Mouse (Mus musculus) adrenal gland, adult 18-20 months (tissue): ENCODE measurements around the gene Fbxo48. TPM values are rescaled to one million over a fixed set of nuclear protein-coding genes. Genes with fewer than 3 reads are reported as not detected.

Experiments used
- DNase-seq, 2 experiments: peaks; one replicate each; pipeline ENCODE4 v3.0.0; 2021 to 2022; ENCODE audit warnings: low spot score in 2 of 2
- total RNA-seq, 2 experiments: library from RNA; stranded (reverse); gene quantifications; 1 replicate in 1 of 2; 2 replicates in 1 of 2; pipeline ENCODE4 v1.2.3; 2021

Gene Fbxo48
- total RNA-seq, 2 experiments from 2014 or later: 0.32 to 0.33 TPM

DNA sequence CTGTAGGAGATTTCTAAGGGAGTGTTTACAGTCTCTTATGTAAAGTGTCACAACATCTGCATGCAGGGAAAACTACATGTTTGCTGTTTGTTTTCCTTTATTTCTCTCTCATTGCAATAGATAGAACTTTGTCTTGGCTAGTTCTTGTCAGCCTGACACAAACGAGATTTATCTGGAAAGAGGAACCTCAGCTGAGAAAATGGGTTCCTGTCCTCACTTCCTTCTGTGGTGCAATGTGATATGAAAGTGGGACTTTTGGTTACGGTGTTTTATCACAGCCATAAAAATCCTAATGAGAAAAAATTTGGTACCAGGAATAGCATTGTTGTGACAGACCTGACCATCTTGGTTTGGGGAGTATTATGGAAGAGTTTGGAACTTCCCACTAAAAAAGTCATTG, 18.5 kb downstream of the Fbxo48 start:
- DNase-seq: no peak

DNA sequence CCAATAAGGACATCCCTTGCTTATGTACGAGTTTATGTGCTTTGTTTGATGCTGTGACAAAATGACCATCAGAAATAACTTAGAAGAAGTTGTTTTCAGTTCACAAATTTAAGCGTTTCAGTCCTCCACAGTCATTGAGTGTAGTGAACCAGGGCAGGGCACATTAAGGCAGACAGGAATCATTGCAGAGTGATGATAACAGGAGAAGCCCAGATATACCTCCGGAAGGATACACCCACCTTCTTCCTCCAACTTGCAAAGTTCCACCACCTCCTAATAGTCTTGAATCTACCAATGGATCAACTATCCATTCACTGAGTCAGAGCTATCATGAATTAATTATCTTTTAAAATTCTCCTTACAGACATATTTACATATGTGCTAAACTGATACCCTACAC, 20.9 kb downstream of the Fbxo48 start:
- DNase-seq: no peak

DNA sequence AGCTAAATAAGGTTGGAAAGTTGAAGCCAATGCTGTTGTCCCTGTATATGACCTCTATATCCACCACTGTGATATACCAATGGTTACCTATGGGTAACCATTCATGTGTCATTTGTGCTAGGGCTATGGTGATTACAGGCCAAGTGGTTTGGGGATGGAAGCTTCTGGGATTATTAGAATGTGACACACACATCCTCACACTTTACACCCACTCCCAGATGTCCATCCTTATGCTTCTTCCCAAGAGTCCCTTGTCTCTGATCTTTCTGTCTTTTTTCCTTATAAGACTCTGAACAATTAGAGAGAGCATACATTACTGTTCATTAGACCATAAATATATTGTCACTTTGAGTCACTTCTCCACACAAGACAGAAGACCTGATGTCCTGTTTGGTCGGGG, 21.9 kb downstream of the Fbxo48 start:
- no peak for DNase-seq

GRCm38 (mm10) chr11:16976937-16977336, 25.8 kb downstream of the Fbxo48 start:
- DNase-seq: no peak

DNA sequence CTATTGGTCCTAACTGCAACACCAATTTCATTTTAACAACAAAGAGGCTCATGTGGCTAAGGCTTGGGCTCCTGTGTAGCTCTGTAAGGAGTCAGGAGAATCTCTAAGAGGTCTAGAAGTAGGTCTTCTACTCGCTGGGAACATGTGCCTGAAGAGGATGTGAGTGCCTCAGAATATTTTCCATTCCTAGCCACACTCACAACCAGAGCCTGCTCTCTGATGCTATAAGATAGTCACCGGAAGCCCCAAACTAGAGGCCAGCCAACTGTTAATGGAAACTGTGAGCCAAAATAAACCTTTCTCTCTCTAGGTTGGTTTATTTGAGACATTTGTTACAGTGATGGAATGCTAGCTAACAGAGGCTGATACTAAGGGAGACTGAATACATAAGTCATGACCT, 26.4 kb downstream of the Fbxo48 start:
- DNase-seq: no peak

- no peak for DNase-seq
These were observed 27.1 kb downstream of the Fbxo48 start for GRCm38 (mm10) chr11:16978161-16978707.

DNA sequence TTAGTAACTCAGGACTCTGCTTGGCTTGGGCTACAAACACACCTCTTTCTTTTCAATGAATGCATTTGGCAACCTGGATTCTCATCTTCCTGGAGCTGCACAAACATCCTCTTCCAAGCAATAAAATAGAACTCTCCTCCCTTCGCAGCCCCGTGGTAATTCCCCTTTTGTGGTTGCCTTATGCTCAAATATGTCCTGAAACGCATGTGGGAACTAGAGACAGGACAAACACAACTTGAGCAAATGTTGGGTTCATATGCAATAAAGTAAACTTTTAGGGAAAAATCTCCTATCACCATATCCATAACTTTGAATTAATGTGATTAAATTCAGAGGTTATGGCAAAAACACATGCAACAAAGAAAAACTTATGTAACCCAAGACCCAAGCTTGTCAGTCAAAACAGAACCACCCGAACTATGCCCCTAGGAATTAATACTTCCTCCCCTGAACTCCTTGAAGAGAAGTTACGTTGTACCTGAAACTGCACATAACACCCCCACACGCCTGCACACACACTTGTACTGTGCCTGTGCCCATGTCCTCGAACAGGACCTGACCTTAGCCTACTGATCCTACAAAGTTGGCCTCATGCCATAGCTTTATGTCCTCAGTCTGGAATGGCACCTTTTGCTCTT, 35.5 kb downstream of the Fbxo48 start:
- DNase-seq: no peak

DNA sequence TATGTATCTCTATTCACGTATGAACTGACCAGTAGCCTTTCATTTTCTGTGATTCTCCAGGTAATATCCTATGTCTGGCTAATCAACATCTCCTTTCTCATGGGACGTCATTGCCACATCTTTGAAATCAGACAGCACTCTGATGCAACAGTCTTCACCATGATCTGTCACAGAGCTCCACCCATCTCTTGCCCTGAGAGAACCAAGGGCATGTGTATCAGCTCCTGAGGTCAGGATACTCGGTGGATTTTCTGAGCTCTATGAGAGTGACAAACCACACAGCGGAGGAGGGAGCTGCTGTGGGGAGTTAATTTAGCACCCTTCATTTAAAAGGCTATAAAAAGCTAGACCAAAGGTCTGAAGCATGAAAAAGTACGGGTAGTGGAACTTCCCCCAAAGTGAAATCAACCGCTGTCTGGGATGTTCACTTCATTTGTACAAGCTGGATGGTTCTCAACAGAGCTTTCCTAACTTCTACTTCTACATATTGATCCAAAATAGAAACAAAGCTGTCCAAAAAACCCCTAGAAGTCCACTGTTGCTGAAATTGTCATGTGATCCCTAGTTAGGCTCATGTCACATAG, 36.7 kb downstream of the Fbxo48 start:
- no peak for DNase-seq

- DNase-seq: no peak
These were observed 38.7 kb downstream of the Fbxo48 start for GRCm38 (mm10) chr11:16989885-16990284.

DNA sequence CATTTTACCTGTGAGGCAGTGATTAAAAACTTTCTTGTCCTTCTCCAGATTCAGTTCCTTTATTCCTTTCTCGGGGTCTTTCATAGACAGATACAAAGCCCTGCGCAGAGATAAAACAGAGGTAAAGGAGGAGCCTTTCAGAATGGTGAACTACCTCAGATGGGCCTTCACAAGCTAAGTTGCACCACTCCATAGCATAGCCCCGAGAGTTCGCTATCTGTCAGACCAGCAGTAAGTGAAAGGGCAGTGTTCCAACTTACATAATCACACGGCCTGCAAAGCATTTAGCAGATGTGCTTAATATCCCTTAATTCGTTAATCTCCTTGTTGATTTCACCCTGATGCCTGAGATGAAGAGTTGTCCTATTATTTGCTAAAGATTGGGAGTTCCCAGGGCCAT, 41.7 kb downstream of the Fbxo48 start:
- DNase-seq: no peak

GRCm38 (mm10) chr11:16996818-16997217, 45.6 kb downstream of the Fbxo48 start:
- DNase-seq: no peak

DNA sequence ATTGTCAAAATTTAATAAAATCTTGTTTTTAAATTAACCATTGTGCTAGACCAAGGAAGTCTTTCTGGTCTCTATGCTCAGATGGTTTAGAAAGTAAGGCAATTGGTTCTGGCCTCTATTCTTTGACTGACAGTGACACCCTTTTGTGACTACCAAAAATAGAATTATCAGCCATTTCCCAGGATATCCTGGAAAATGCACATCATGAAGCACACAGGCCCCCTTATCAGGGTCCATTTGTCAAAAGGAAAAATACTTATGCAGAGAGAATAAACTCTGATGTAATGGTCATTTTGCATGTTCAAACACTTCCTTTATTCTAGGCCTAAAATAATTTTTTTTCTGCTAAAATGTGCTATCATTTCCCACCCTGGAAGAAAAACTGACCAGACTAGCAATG, 46.3 kb downstream of the Fbxo48 start:
- DNase-seq: no peak

DNA sequence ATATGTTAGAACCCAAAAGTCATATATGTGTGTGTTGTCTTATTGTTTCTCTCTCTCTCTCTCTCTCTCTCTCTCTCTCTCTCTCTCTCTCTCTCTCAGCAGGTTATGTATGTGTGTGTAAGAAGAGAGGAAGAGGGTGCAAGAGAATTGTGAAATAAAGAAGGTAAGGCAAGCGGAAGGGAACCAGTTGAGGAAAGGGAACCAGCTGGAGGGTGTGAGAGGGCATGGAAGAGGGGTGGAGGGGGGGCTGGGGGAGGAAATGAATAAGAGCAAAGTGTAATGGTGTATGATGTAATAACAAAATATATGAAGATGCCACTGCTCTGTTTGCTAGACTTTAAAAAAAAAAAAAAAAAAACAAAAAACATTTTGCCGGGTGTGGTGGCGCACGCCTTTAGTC, 48.2 kb downstream of the Fbxo48 start:
- no peak for DNase-seq

DNA sequence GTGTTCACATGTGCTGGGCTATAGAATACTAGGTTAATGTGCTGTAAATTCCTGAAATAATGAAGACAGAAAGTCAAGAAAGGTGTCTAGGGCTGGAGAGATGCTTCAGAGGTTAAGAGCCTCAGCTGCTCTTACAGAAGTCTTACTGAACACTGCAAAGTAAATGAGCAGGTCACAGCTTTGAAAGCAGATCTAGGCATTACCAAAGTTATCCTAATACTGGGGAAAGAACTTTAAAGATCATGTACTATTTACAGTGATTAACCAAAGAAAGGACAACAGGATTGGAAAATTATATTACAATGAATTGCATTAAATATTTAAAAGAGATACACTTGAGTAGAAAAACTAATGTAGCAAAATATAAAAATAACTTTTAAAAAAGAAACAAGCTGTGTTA, 48.8 kb downstream of the Fbxo48 start:
- no peak for DNase-seq

GRCm38 (mm10) chr11:17000353-17001334, 49.5 kb downstream of the Fbxo48 start:
- DNase-seq: no peak

- DNase-seq: no peak
These were observed 51.7 kb downstream of the Fbxo48 start for GRCm38 (mm10) chr11:17002739-17003373.

DNA sequence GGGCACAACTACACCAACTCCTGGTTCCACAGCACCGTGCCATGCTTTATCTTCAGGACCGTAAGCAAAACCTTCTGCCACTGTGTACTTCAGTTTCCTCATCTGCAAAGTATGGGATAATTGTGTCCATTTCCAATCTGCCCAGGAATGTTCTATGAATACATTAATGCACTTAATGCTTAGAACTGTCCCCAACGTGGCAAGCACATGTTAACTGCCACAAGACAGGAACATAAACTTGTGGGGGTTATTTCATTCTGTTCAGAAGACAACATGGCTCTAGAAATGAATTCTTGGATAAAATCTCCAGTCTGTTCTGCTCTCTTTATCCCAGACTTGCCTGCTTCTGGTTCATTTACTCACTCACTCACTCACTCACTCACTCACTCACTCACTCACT, 52.6 kb downstream of the Fbxo48 start:
- DNase-seq: no peak
